Mouse (Mus musculus) hindbrain, embryonic 10.5 days (tissue): ENCODE data around the gene Adh6a. TPM values are rescaled to one million over a fixed set of nuclear protein-coding genes. Genes with fewer than 3 reads are reported as not detected.

Experiments used
- DNase-seq: peaks from one replicate; pipeline ENCODE4 v3.0.0-alpha.2; 2017; ENCODE audit warnings: low spot score
- H3K27ac ChIP-seq: fragments of 300-500 bp; sonication (generic); 2 replicates; pipeline ENCODE4 v1.5.1; 2016; ENCODE audit warnings: mild to moderate bottlenecking, moderate library complexity
- H3K27me3 ChIP-seq: fragments of 300-500 bp; sonication (generic); 2 replicates; pipeline ENCODE4 v1.6.1; 2016; ENCODE audit warnings: mild to moderate bottlenecking; ENCODE audit not compliant: poor library complexity, insufficient read depth, severe bottlenecking
- H3K36me3 ChIP-seq: fragments of 300-500 bp; sonication (generic); 2 replicates; pipeline ENCODE4 v1.6.1; 2016; ENCODE audit warnings: mild to moderate bottlenecking, moderate library complexity
- H3K4me1 ChIP-seq: fragments of 300-500 bp; sonication (generic); replicated peaks from 2 replicates; pipeline ENCODE4 v1.6.1; 2016; ENCODE audit warnings: mild to moderate bottlenecking
- H3K4me3 ChIP-seq: fragments of 300-500 bp; sonication (generic); 2 replicates; pipeline ENCODE4 v1.5.1; 2016; ENCODE audit warnings: mild to moderate bottlenecking, moderate library complexity
- H3K9me3 ChIP-seq: fragments of 300-500 bp; sonication (generic); 2 replicates; pipeline ENCODE4 v1.6.1; 2016; ENCODE audit warnings: mild to moderate bottlenecking, moderate library complexity
- WGBS: fragments of 180-500 bp; shearing (Covaris S2); methylation state at CpG from one replicate; pipeline ENCODE4 v1.1.7; 2016; 5-methylcytosine and 5-hydroxymethylcytosine counted together
- polyA plus RNA-seq: library from polyadenylated mRNA; unstranded; fragments of >200 nt; fragmentation: Nextera tagmentation; extraction: Ambion mirVana; gene quantifications from 2 replicates; pipeline ENCODE4 v1.2.1, GENCODE M21; 2016

Gene Adh6a
- polyA plus RNA-seq, 1 experiment from 2014 or later, result not detected

DNA sequence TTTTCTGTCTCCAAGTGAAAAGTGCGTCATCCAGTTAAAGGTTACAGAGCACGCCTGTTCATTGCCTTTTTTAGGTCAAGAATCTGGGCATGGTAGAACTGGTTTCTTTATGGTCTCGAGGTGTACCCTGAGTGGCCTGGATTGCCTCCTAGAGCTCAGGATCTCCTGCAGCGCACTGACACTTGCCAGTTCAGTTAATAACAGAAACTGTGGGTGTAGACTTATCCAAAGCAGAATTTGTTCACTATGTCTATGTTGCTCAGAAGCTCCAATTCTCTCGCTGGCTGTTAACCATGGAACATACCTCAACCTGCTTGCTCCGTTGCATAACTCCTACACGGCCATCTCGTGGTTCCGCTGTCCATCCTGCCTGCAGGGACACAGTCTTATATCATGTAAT lies 13.0 kb upstream of the Adh6a start:
- Histone ChIP-seq H3K27ac (no peak overlapping the region), H3K4me3 (no peak overlapping the region), H3K36me3 (no peaks in the 10 kb centered on the region), H3K27me3 (no peaks in the 10 kb centered on the region), H3K9me3 (peaks cover 20% of the 10 kb centered on the region), H3K4me1 (peaks cover 16% of the 10 kb centered on the region)
- DNase-seq, result no peak
- WGBS, result 90% methylated on average over 9 of the region's 9 CpGs

DNA sequence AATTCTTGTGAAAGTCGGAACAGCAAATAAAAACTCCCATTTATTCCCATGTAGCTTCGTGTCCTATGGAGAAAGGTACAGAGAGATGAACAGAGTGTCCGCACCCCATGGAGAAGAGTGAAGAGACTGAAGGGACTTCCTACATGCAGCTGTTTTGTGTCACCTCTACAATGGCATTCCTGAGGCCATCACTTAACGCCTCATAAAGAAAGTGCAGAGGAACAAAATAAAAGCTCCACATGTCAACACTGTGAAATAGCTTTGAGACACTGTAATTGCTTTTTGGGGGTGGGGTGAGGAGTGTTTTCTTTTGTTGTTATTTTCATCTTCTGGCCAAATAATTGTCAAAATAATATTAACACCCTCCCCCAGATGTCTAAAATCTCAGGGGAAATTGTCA lies 10.4 kb upstream of the Adh6a start:
- no peaks in the 10 kb centered on the region for H3K36me3 ChIP-seq
- H3K9me3 ChIP-seq, result peaks cover 15% of the 10 kb centered on the region; the same call in 1 of the 2 replicates
- 45% methylated on average over 4 of the region's 4 CpGs for WGBS
- no peak overlapping the region for H3K4me3 ChIP-seq
- H3K4me1 ChIP-seq, result peaks cover 28% of the 10 kb centered on the region
- no peak for DNase-seq
- H3K27ac ChIP-seq, result no peak overlapping the region
- H3K27me3 ChIP-seq, result no peaks in the 10 kb centered on the region

DNA sequence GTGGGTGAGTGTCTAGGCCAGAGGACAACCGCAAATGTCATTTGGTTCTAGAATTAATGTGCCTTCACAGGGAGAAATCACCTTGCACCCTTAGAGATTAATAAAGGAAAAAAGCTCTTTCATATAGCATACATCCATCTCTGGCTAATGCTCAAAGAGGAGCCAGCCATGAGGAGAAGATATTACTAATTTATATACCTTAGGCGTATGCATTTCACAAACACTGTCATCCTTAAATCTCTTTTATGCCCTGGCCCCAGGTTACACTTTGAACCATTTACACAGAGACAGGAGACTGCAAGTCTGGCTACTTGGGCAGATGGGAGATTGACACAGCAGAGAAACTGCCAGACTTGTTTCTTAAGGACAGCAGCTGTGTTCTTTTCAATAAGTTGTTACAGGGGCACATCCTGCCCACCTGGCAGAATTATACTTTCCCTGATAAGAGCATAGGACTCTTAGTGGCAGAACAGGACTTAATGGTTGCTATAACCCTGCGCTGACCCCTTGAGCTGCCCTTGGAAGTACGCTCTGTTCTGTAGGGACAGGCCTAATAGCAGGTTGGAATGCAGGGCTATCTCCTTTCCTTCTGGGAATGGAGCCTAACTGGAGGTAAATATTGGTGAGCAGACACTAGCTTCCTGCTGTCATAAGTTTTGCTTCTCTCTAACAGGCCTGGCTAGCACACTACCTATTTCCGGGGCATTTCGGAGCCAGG lies 9.2 kb upstream of the Adh6a start:
- DNase-seq, result no peak
- H3K4me1 ChIP-seq, result peaks cover 28% of the 10 kb centered on the region
- H3K27ac ChIP-seq, result no peak overlapping the region
- 85% methylated on average over 6 of the region's 6 CpGs for WGBS
- no peaks in the 10 kb centered on the region for H3K36me3 ChIP-seq
- peaks cover 2% of the 10 kb centered on the region; the same call in 1 of the 2 replicates for H3K9me3 ChIP-seq
- H3K4me3 ChIP-seq, result no peak overlapping the region
- no peaks in the 10 kb centered on the region for H3K27me3 ChIP-seq

DNA sequence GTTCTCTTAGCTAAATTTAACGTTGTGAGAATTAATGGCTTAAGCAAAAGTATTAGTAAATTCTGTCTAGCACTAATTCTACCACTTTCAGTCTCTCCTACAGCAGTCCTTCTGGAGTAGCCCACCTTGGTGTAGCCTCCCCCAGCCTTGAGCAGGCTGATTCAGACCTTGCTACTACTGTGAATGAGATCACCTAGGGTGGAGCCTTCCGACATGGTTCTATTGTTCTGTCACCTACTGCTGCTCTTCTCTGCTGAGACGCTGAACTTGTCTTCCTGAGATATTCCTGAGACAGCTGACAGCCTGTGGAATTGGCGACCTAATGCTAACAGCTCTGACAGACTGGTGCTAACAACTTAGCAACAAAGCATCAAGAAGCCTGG lies 8.6 kb upstream of the Adh6a start:
- no peaks in the 10 kb centered on the region for H3K27me3 ChIP-seq
- no peak overlapping the region for H3K27ac ChIP-seq
- WGBS, result 43% methylated on average over 4 of the region's 4 CpGs
- DNase-seq, result no peak
- no peaks in the 10 kb centered on the region for H3K36me3 ChIP-seq
- no peaks in the 10 kb centered on the region for H3K9me3 ChIP-seq
- H3K4me1 ChIP-seq, result peaks cover 28% of the 10 kb centered on the region
- no peak overlapping the region for H3K4me3 ChIP-seq

DNA sequence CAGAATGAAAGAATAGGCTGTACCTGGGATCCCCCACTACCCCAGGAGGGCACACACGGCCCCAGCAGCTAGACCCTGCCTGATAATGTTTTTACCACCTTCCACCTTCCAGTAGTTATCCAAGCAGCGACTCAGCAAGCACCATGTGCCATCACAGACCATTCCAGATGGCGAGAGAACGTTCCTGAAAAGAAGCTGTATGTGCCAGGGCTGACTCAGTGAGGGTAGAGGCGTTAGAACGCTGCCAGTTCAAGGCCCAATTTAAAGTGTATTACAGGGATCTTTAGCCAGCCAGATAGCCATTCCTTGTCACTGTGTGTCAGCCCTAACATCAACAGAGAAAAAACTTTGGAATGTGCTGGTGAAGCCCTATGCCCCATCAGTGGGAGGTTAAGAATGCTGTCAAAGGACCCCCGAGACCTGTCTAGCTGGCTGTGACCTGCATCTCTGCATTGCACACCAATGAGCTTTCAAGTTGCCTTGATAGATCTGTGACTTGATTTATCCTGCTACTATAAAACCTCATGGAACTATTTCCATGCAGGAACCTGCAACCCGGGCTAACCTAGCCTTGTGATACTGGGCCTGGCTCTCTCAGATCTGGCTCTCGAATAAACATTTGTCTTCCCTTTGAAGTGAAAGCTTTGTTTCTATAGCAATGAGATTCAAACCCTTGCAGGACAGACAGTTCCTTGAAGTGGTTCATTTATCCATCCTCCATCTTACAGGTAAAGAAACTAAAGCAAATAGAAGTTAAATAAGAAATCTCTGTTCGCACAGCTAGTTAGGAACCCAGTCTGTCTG lies 7.4 kb upstream of the Adh6a start:
- Histone ChIP-seq H3K4me3 (no peak overlapping the region), H3K27ac (no peak overlapping the region), H3K9me3 (no peaks in the 10 kb centered on the region), H3K4me1 (peaks cover 28% of the 10 kb centered on the region), H3K36me3 (no peaks in the 10 kb centered on the region), H3K27me3 (no peaks in the 10 kb centered on the region)
- 69% methylated on average over 10 of the region's 10 CpGs for WGBS
- no peak for DNase-seq

DNA sequence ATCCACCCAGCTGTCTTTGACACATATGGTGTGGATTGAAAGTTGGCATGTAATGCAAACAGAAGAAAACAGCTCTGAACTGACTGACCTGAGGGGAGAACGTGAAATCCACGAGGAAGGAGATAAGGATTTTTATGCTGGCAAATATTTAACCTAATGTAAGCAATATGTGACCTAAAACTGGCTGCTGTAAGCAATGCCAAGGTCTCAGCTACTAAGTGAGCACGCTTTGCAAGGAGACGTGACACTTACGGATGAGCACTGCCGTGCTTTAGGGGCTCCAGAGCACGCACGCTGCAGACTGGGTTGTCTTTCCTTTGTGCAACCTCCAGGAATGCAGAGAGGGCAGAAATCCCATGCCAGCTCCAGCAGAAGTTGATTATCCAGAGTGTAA lies 6.8 kb upstream of the Adh6a start:
- Histone ChIP-seq H3K4me1 (peaks cover 28% of the 10 kb centered on the region), H3K4me3 (no peak overlapping the region), H3K9me3 (no peaks in the 10 kb centered on the region), H3K36me3 (no peaks in the 10 kb centered on the region), H3K27ac (no peak overlapping the region), H3K27me3 (no peaks in the 10 kb centered on the region)
- no peak for DNase-seq
- WGBS, result 52% methylated on average over 8 of the region's 8 CpGs

DNA sequence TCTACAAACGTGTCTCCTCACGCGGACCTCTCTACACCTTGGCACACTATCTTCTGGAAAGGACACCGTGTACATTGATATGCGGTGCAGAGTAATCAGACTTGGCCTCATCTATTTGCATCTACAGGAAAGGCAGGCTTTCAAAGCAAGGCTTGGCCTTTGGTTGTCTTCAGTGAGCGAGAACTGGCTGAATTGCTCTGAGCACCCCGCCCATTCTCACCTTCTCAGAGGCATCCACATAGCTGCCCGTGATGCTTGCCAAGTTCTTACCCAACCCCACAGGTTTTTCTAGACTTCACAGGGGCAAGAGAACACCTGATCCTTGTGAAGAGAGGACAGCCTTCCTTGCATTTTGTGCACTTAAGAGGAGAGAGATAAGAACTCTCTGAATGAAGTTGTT lies 3.2 kb upstream of the Adh6a start:
- 91% methylated on average over 8 of the region's 8 CpGs for WGBS
- H3K27ac ChIP-seq, result no peak overlapping the region
- H3K36me3 ChIP-seq, result no peaks in the 10 kb centered on the region
- no peaks in the 10 kb centered on the region for H3K27me3 ChIP-seq
- no peaks in the 10 kb centered on the region for H3K9me3 ChIP-seq
- no peak overlapping the region for H3K4me3 ChIP-seq
- no peak for DNase-seq
- peaks cover 14% of the 10 kb centered on the region for H3K4me1 ChIP-seq

DNA sequence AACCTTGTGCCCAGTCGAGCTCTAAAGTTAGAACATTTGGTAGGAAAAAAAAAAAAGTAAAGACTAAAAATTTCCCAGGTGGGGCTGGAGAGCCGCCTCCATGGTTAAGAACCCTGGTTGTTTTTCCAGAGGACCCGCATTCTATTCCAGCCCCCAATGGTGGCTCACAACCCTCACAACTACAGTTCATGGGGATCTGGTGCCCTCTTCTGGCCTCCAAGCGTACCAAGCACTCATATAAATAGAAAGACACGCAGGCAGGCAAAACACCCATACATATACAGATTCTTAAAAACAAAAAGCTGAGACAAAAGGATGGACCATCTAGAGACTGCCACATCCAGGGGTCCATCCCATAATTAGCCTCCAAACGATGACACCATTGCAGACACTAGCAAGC lies 2.1 kb upstream of the Adh6a start:
- H3K4me3 ChIP-seq, result no peak overlapping the region
- no peaks in the 10 kb centered on the region for H3K9me3 ChIP-seq
- 81% methylated on average over 6 of the region's 6 CpGs for WGBS
- H3K4me1 ChIP-seq, result 0 out of 2 replicates have a peak, but pooled peaks cover 4% of the 10 kb centered on the region
- DNase-seq, result no peak
- H3K36me3 ChIP-seq, result no peaks in the 10 kb centered on the region
- H3K27ac ChIP-seq, result no peak overlapping the region
- H3K27me3 ChIP-seq, result no peaks in the 10 kb centered on the region

DNA sequence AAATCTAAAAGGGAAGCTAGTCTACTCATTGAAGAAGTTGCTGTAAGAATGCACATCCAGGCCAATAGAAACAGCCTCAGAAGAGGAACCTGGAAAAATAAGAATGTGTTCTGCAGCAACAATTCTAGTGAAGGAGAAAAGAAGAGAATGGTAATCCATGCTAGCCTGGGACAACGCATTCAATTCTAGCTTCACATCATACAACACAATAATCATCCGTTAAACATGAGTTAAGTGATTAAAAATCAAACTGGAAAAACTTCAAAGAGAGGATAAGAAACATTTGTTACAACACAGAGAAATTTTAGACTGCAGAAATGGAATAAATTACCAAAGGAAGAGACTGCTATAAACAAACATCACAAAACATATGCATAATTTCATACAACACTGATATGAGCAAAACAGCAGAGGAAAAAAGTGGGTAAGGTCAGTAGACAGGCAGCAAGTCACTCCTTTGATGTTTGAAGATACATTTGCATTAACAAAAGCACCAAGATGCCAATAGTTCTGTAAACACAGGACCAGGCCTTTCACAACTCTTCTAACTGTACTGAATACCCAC lies 3.9 kb downstream of the Adh6a start:
- DNase-seq, result no peak
- 88% methylated on average over 2 of the region's 2 CpGs for WGBS
- no peak overlapping the region for H3K27ac ChIP-seq
- H3K27me3 ChIP-seq, result no peaks in the 10 kb centered on the region
- no peaks in the 10 kb centered on the region for H3K4me1 ChIP-seq
- no peak overlapping the region for H3K4me3 ChIP-seq
- no peaks in the 10 kb centered on the region for H3K9me3 ChIP-seq
- no peaks in the 10 kb centered on the region for H3K36me3 ChIP-seq

DNA sequence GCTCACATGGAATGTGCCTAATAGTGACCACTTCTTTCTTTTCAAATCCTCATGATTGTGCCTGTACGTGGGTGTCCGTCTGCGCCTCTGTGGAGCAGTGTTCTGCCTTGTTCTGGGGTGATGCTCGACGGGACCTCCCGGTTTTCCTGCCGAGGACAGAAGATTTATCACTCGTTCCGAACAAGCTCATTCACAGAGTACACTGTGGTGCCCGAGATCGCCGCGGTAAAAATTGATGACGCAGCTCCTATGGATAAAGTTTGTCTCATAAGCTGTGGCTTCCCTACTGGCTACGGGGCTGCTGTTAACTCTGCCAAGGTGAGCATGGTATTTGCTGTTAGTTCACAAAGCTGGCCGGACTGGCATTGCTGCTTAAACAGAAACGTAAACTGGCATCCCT lies 11.9 kb downstream of the Adh6a start:
- no peaks in the 10 kb centered on the region for H3K36me3 ChIP-seq
- no peaks in the 10 kb centered on the region for H3K27me3 ChIP-seq
- 92% methylated on average over 17 of the region's 17 CpGs for WGBS
- no peaks in the 10 kb centered on the region for H3K4me1 ChIP-seq
- H3K27ac ChIP-seq, result no peak overlapping the region
- H3K9me3 ChIP-seq, result peaks cover 9% of the 10 kb centered on the region; the same call in 1 of the 2 replicates
- H3K4me3 ChIP-seq, result no peak overlapping the region
- no peak for DNase-seq

DNA sequence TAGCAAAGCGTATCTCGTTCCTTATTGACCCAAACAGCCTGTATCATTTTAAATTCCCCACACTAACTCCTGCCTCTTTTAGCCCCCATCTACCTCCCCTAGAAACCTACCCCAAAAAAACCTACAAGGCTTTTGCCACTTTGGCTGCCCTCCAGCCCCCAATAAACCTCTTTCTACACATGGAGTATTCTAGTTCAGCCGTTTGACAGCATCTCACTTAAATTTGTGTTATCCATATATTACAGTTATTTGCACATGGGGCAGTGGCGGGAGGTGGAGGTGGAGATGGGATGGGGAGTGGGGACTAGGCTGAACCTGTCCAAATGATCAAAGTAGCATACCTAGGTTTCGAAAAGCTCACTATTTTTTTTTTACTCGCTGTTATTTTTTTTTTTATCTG lies 12.4 kb downstream of the Adh6a start:
- no peak overlapping the region for H3K27ac ChIP-seq
- no peaks in the 10 kb centered on the region for H3K27me3 ChIP-seq
- no peaks in the 10 kb centered on the region for H3K36me3 ChIP-seq
- H3K9me3 ChIP-seq, result peaks cover 9% of the 10 kb centered on the region; the same call in 1 of the 2 replicates
- H3K4me1 ChIP-seq, result no peaks in the 10 kb centered on the region
- WGBS, result 89% methylated on average over 6 of the region's 6 CpGs
- DNase-seq, result no peak
- H3K4me3 ChIP-seq, result no peak overlapping the region

DNA sequence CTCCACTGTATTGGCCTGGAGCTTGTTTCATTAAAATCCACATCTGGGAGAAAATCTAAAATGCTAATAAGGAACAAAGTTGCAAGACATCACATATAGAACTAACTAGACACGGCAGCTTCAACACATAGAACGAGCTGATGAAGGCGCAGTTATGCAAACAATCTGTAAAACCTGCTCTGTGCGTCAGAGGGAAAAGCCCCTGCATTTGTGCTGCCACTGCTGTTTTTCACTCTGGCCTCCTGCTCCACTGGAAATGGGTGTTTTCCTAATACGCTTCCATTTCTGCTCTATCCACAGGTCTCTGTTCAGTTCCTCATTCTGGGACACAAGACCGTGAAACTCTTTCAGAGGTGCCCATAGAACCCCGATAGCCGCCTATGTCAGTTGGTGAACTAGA lies 20.8 kb downstream of the Adh6a start:
- Histone ChIP-seq H3K36me3 (no peaks in the 10 kb centered on the region), H3K4me1 (no peaks in the 10 kb centered on the region; the same call in 1 of the 2 replicates), H3K27me3 (no peaks in the 10 kb centered on the region), H3K9me3 (no peaks in the 10 kb centered on the region), H3K27ac (no peak overlapping the region), H3K4me3 (no peak overlapping the region)
- no peak for DNase-seq
- WGBS, result 89% methylated on average over 8 of the region's 8 CpGs

DNA sequence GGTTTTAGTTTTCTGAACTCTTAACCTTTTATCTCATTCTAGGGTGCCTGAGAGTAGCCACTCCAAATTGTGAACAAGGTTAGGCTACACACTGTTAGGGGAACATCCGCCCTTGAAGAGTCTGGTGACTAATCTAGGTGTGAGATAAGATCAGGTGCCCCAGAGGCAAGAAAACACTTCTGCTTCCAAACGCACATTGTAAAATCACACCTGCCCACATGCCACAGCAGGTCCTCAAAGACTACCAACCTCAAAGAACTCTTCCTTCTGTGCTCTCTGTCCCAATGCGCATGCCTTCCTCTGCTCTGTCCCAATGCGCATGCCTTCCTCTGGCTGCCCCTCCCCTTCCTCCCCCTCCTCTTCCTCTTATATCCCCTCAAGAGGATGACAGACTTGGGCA lies 21.2 kb downstream of the Adh6a start:
- WGBS, result 80% methylated on average over 4 of the region's 4 CpGs
- no peaks in the 10 kb centered on the region for H3K27me3 ChIP-seq
- no peaks in the 10 kb centered on the region for H3K36me3 ChIP-seq
- no peaks in the 10 kb centered on the region; the same call in 1 of the 2 replicates for H3K4me1 ChIP-seq
- no peak overlapping the region for H3K27ac ChIP-seq
- no peak overlapping the region for H3K4me3 ChIP-seq
- DNase-seq, result no peak
- no peaks in the 10 kb centered on the region for H3K9me3 ChIP-seq
